Mouse (Mus musculus): ENCODE measurements around the gene Ddx4. TPM values are rescaled to one million over a fixed set of nuclear protein-coding genes. Genes with fewer than 3 reads are reported as not detected.
A peak's percentile ranks its signal among the peaks of the same experiment; 100 is the strongest.

The Ddx4 gene
- polyA plus RNA-seq, 1 experiment = 2.9 TPM

DNA sequence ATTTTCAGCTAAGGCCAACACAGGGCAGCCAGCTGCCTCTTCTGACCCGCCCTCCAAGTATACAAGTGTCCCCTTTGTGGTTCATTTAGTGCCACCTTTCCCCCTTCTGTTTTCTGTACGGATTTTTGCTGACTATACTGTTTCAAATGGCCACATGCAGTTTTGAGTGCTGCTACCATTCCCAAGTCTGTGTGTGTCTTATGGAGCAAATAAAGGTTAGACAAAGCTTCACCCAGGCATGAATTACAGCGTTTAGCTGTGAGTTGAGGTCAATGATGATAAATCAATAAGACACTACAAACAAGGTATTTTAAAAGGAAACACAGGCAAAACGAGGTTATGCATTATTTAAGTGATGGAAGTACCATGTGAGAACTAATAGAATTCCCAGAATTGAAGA, 82.7 kb downstream of the Ddx4 start:
- no peak for DNase-seq (ENCODE audit: extremely low spot score in 1 of 2, low spot score in 1 of 2)

DNA sequence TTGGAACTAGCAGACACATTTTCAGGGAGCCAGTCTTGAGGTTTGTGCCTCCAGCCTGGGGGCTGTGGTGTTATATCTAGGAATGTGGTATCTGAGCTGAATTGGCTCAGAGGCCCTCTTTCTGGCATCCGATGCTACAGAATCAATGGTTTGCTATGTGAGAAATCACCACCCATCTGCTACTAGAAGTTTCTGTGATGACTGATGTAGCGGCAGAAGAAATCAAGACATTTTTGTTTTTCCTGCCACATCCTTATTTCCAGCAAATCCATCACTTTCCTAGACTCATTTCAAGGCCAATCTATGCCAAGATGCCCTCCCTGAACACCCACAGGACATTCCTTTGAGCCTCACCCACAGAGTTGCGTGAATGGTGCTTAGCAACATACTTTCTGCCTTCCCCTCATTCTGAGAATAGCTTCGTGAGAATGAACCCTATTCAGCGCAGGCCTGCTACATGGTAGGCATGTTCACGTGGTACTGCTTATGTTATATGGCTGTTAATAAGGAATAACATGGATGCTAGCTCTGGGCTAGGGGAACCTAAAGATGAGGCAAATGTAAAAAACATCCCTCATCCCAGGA, 91.6 kb downstream of the Ddx4 start:
- DNase-seq (ENCODE audit: extremely low spot score in 1 of 2, low spot score in 1 of 2) = peak; percentile 6 to 42

DNA sequence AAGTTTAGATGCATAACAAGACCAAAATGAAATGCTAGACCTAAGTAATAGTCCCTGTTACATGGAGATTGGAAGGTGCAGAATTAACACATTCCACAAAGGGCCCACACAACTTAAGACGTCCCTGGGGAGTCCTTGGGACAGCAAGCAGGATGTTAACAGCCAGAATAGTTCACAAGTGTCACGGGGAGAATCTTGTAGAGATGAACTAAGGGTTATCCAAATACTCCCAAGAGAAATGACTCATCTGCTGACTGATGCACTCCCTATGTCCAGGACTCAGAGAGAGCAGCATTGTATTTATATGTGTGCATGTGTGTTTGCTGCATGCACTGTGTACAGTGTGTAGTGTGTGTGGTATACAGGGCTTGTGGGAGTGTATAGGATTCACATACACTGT, 95.8 kb downstream of the Ddx4 start:
- no peak for DNase-seq (ENCODE audit: extremely low spot score in 1 of 2, low spot score in 1 of 2)

DNA sequence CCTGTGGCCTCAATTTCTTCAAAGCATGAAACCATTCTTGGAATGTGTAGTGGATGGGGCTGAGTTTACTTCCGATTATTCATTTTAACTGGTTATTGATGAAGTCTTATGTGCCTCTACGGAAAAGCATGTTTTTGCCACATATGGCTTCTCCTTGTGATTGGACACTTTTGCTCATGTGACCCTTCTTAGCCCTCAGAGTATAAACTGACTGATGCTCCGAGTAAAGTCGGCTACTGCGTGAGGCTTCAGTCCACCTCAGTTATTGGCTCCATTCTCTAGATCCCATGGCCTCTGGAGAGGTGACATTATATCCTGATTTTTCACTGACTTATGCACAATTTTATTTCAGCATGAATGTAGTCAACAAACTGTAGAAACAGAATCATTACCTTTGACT, 99.0 kb downstream of the Ddx4 start:
- no peak for DNase-seq (ENCODE audit: extremely low spot score in 1 of 2, low spot score in 1 of 2)

DNA sequence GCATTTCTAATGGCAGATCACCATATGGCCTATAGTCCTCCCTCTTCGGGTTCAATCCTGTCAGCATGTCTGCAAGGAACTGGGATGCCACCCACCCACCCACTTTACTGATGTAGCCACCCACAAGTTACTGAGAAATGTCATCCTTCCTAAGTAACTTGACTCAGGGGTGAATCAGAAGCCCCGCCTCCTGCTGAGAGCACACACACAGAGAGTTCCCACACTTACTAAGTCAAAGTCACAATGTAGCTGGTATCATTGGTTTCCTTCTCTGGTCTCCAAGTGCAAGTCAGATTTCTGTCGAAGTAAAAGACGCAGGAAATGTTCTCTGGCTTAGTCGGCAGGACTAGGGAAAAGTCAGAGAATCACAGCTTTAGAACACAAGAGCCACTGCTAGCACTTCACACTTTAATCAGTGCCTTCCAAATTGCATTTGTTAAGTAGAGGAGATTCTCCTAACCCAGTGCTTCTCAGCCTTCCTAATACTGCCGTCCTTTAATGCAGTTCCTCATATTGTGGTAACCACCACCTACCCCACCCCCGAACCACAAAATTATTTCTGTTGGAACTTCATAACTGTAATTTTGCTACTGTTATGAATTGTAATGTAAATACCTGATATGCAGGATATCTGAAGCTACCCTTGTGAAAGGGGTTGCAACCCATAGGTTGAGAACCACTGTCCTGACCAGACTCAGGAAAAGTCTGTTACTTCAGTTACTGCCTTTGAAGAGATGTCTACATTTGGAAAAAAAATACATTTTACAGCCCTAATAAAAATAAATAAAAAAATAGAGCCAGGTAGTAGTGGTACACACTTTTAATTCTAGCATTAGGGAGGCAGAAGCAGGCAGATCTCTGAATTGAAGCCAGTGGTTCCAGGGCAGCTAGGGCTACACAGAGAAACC, 100.4 kb downstream of the Ddx4 start:
- peak in 1 of 2 experiments; percentile 7 for DNase-seq (ENCODE audit: extremely low spot score in 1 of 2, low spot score in 1 of 2)

Other genes with a start within 250 kb of the Ddx4 start
- 27.2 and 27.6 TPM in 2 replicates for gene Il6st, start 188.4 kb downstream of the Ddx4 start, polyA plus RNA-seq (2012; rRNA removed)
- 0.19 and 0.28 TPM in 2 replicates for gene Il31ra, start 58.1 kb downstream of the Ddx4 start, polyA plus RNA-seq (2012; rRNA removed)
- gene Slc38a9, start 8.3 kb upstream of the Ddx4 start, polyA plus RNA-seq (2012; rRNA removed) = 22.7 and 23.9 TPM in 2 replicates
- gene Plpp1, start 148.3 kb upstream of the Ddx4 start, polyA plus RNA-seq (2012; rRNA removed) = 27.1 and 29.7 TPM in 2 replicates

Data from frontal cortex, adult 2 months (tissue).